Mouse (Mus musculus): Measurements from ENCODE around the gene Ndufab1.
A peak's percentile ranks its signal among the peaks of the same experiment; 100 is the strongest.

Gene Ndufab1

GRCm38 (mm10) chr7:122101747-122102244 lies at the start of gene Ndufab1:
Ndufab1 (minus strand) TSS chr7:122101886.
- peak; percentile 86 for DNase-seq

- no peak for DNase-seq
Measured at GRCm38 (mm10) chr7:122140991-122141390, 39.3 kb upstream of the Ndufab1 start.

GRCm38 (mm10) chr7:122138190-122138589 lies 36.5 kb upstream of the Ndufab1 start:
- no peak for DNase-seq

- no peak for DNase-seq
Measured at GRCm38 (mm10) chr7:122137071-122137470, 35.4 kb upstream of the Ndufab1 start.

- no peak for DNase-seq
Measured at GRCm38 (mm10) chr7:122135070-122135469, 33.4 kb upstream of the Ndufab1 start.

GRCm38 (mm10) chr7:122133338-122133625 lies 31.6 kb upstream of the Ndufab1 start:
- DNase-seq: no peak

GRCm38 (mm10) chr7:122132497-122133337 lies 31.0 kb upstream of the Ndufab1 start, which contains the start of the genes Palb2 and Dctn5:
Palb2 (minus strand) TSS chr7:122132985.
Dctn5 (plus strand) TSS chr7:122133041.
- peak; percentile 97 for DNase-seq

GRCm38 (mm10) chr7:122131834-122132233 lies 30.1 kb upstream of the Ndufab1 start:
- no peak for DNase-seq

DNA sequence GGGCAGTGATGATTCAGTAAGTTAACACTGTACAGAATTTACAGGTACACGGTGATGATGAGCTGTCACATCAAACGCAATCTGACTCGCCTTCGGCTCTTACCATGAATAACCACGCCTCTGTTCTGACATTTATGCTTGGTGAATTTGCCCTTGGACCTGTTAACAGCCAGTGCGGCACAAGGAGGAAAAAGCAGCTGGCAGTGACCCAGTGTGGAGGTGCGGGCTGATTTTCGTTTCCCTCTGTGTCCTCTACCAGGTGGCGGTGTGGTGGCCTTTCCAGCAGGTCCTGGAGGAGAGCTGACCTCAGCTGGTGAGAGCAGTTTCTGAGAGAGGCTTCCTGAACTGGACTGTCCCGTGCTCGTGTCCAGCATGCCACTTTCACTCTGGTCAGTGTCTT lies 25.3 kb upstream of the Ndufab1 start:
- no peak for DNase-seq

DNA sequence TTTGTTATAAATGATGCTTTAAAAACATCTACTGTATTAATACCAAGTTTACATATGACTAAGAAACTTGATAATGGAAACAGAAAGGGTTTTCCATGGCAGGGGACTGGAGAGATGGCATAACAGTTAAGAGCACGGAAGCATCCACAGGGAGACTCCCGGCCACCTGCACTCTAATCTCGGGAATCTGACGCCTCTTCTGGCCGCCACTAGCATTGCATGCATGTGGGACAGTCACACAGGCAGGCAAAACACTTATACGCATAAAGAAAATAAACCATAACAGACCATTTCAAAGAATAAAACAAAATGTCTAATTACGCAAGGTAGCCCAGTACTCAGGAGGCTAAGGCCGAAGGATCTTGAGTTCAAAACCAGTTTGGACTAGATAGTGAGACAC lies 23.9 kb upstream of the Ndufab1 start:
- no peak for DNase-seq

- DNase-seq: no peak
Measured at GRCm38 (mm10) chr7:122123518-122123917, 21.8 kb upstream of the Ndufab1 start.

DNA sequence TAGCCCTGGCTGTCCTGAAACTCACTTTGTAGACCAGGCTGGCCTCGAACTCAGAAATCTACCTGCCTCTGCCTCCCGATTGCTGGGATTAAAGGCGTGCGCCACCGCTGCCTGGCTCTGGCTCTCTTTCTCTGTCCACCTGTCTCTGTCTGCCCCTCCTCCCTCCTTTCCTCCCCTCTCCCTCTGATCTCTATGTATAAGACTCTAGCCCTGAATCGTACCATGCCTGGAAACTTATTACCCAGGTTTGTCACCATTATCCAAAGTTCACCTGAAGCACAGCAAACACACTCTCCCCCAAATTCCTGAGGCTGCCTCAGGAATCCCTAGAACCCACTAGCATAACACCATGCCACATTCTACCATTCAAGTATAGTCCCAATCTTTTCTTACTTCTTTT lies 6.5 kb upstream of the Ndufab1 start:
- DNase-seq: no peak

DNA sequence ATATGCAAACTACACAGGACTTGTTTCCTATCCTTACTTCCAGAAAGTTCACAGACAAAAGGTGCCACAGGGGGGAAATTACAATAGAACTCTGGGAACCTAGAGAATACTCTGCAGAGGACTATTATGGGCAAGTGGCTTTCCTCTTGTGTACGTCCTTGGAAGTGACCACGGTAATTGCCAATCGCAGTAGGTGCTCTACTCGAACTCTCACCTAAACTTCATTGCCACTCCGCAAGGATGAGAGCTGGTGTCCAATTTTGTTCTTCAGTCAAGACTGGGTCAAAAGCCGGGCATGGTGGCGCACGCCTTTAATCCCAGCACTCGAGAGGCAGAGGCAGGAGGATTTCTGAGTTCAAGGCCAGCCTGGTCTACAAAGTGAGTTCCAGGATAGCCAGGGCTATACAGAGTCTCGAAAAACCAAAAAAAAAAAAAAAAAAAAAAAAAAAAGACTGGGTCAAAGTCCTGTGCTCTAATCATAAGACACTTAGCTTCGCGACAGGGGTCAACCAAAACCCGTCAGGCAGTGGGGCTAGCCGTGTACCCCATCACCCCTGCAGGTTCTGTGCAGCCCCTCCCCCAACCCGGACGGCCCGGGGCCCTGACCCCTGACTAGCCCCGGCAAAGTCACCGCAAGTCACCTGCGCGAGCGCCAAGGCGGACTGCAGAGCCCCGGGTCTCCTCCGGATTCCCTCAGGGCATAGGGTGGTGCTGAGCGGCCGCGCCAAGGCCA lies 506 bp downstream of the Ndufab1 start:
- peak; percentile 21 for DNase-seq

DNA sequence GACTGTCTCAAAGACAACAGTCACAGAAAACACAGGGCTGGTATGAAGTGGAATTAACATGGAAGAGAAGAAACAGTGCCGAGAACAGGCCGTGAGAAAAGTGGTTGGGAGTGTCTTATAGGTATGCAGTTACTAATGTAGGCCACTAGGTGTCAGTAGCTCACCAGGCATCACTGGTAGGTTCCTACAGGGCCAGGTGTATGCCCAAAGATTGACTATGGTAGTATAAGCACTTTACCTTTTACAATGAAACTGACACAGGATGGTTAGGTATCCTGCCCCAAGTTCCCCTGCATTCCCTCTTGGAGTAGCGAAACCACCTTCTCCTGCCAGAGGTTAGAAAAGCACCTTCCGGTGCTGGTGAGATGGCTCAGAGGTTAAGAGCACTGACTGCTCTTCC lies 2.5 kb downstream of the Ndufab1 start:
- DNase-seq: peak; percentile 25

- DNase-seq: no peak
Measured at GRCm38 (mm10) chr7:122098009-122098408, 3.7 kb downstream of the Ndufab1 start.

DNA sequence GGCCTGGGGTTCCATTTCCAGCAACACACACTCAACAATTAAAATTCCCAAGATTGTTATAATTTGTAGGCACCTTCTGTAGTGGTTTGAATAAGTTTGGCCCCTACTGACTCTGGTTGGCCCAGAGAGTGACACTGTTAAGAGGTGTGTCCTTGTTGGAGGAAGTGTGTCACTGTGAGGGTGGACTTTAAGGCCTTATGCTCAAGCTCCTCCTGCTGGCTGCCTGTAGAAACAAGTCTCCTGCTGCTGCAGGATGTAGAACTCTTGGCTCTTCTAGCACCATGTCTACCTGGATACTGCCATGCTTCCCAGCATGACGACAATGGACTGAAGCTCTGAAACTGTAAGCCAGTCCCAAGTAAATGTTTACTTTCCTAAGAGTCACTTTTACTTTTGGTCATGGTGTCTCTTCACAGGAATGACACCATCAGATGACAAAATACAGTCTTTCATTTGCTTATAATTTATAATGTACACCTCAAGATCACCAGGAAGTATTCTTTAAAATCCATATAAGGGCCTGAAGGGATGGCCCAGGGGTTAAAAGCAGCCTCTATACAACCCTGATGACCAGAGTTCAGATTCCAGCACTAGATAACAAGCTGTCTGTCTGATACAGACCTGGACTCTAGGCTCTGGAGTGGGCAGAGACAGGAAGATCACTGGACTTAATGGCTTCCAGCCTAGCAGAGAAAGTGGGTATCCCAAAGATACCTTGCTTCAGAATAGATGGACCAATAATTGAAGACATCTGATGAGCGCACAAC lies 6.9 kb downstream of the Ndufab1 start:
- no peak for DNase-seq

GRCm38 (mm10) chr7:122087195-122087982 lies 14.3 kb downstream of the Ndufab1 start:
- no peak for DNase-seq

GRCm38 (mm10) chr7:122081071-122081470 lies 20.6 kb downstream of the Ndufab1 start:
- DNase-seq: no peak

GRCm38 (mm10) chr7:122079798-122080554 lies 21.7 kb downstream of the Ndufab1 start:
- no peak for DNase-seq

- no peak for DNase-seq
Measured at GRCm38 (mm10) chr7:122074374-122074773, 27.3 kb downstream of the Ndufab1 start.

- DNase-seq: peak; percentile 59
Measured at GRCm38 (mm10) chr7:122067517-122068381, 33.9 kb downstream of the Ndufab1 start.
